Mouse (Mus musculus): ENCODE measurements at regions not wholly inside any gene's neighbourhood (a gene's known extent, or its start where the extent isn't known, plus 50 kb on each side); places are given as distances from the start of the nearest gene placed in this dataset.

DNA sequence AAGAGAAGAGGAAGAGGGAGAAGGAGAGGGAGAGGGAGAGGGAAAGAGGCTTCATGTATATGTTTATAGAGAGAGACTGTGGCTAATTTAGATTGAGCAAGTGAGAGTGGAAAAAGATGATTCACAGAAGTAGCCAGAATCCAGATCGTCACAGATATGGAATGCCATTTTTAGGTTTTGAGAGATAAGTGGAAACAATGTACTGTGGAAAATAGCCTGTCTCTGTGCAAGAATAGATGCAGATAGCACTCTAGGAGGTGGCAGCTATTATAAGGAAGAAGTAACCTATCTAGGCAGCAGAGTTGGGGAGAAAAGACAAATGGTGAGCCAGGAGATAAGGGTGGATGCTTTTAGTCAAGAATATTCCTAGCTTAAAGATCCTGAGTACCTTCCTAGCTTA lies 536.5 kb downstream of the Otol1 start:
- Histone ChIP-seq H3K27me3 (ENCODE audit: control insufficient read depth, insufficient read depth, low read length) (no peaks in the 10 kb centered on the region), H3K4me1 (replicated peaks; ENCODE audit: control insufficient read depth, insufficient read depth, low read length) (no peaks in the 10 kb centered on the region), H3K9me3 (ENCODE audit: control insufficient read depth, low read length) (no peaks in the 10 kb centered on the region), H3K9ac (no peak overlapping the region), H3K4me3 (replicated peaks; ENCODE audit: low read length) (no peak overlapping the region), H3K27ac (no peak overlapping the region), H3K4me2 (replicated peaks) (no peak overlapping the region), H3K36me3 (replicated peaks; ENCODE audit: control insufficient read depth, insufficient read depth) (no peaks in the 10 kb centered on the region)
- ATAC-seq (ENCODE audit: low FRiP score) (no peak), DNase-seq (ENCODE audit: low spot score) (no peak)
- WGBS = 89% methylated on average over 1 of the region's 1 CpGs

DNA sequence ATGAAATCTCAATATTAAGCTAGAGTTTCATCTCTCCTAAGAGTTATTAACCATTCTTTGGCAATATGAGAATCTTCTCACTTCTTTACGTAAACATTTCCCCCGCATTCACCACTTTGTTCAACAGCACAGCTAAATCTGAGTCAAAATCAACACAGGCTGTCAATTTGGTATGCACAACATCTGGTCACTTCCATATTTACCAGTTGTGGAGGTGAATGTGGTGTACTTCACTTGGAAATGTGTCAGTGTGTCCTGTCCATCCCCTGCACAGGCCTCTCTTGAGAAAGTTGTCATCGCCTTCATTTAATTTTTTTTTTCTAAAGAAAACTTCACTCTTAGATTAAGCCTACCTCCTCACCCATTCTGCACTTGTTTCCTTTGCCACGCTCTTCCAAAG lies 550.4 kb downstream of the Otol1 start:
- no peak overlapping the region for H3K4me2 ChIP-seq (replicated peaks)
- WGBS = 81% methylated on average over 4 of the region's 4 CpGs
- no peak overlapping the region for H3K9ac ChIP-seq
- no peak overlapping the region for H3K4me3 ChIP-seq (replicated peaks; ENCODE audit: low read length)
- H3K4me1 ChIP-seq (replicated peaks; ENCODE audit: control insufficient read depth, insufficient read depth, low read length) = no peaks in the 10 kb centered on the region
- DNase-seq (ENCODE audit: low spot score) (no peak), ATAC-seq (ENCODE audit: low FRiP score) (no peak)
- H3K36me3 ChIP-seq (replicated peaks; ENCODE audit: control insufficient read depth, insufficient read depth) = no peaks in the 10 kb centered on the region
- no peaks in the 10 kb centered on the region for H3K9me3 ChIP-seq (ENCODE audit: control insufficient read depth, low read length)
- no peak overlapping the region for H3K27ac ChIP-seq
- no peaks in the 10 kb centered on the region for H3K27me3 ChIP-seq (ENCODE audit: control insufficient read depth, insufficient read depth, low read length)

DNA sequence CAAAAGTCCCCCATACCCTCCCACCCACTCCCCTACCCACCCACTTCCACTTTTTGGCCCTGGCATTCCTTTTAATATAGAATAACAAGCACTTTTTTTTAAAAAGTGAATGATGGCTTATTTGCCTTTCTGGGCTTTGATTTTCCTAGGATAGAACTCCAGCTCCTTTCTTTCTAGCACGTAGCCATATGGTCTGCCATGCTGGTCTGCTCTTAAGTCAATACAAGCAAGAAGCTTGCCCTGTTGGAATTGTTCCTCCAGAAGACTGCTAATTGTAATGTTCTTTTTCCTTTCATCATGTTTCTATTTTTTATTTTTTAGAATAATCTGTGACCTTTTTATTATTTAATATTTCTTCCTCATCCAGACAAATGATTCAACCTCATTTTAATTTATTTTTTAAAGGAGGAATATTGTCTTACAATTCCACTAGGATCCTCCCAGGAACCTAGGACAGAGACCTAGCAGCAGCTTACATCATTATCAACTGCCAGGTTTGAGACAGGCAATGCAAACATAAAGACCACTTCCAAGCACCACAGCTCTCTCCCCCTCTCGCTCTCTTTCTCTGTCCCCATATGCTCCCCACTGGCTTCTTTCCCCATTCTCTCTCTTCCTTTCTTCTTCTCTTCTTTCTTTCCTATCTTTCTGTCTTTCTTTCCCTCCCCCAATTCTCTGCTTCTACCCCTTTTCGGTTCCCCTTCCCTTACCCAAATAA lies 558.9 kb downstream of the Otol1 start:
- Histone ChIP-seq H3K27me3 (ENCODE audit: control insufficient read depth, insufficient read depth, low read length) (no peaks in the 10 kb centered on the region), H3K4me1 (replicated peaks; ENCODE audit: control insufficient read depth, insufficient read depth, low read length) (no peaks in the 10 kb centered on the region), H3K36me3 (replicated peaks; ENCODE audit: control insufficient read depth, insufficient read depth) (no peaks in the 10 kb centered on the region), H3K4me3 (replicated peaks; ENCODE audit: low read length) (no peak overlapping the region), H3K9ac (no peak overlapping the region), H3K9me3 (ENCODE audit: control insufficient read depth, low read length) (no peaks in the 10 kb centered on the region), H3K27ac (no peak overlapping the region), H3K4me2 (replicated peaks) (no peak overlapping the region)
- ATAC-seq (ENCODE audit: low FRiP score) (no peak), DNase-seq (ENCODE audit: low spot score) (no peak)
- WGBS = 90% methylated on average over 3 of the region's 3 CpGs

GRCm38 (mm10) chr3:70594785-70595184 lies 587.4 kb downstream of the Otol1 start:
- no peak overlapping the region for H3K4me2 ChIP-seq (replicated peaks)
- H3K9ac ChIP-seq = no peak overlapping the region
- H3K4me1 ChIP-seq (replicated peaks; ENCODE audit: control insufficient read depth, insufficient read depth, low read length) = no peaks in the 10 kb centered on the region
- H3K4me3 ChIP-seq (replicated peaks; ENCODE audit: low read length) = no peak overlapping the region
- H3K9me3 ChIP-seq (ENCODE audit: control insufficient read depth, low read length) = no peaks in the 10 kb centered on the region
- ATAC-seq (ENCODE audit: low FRiP score) (no peak), DNase-seq (ENCODE audit: low spot score) (no peak)
- no peaks in the 10 kb centered on the region for H3K36me3 ChIP-seq (replicated peaks; ENCODE audit: control insufficient read depth, insufficient read depth)
- 48% methylated on average over 4 of the region's 4 CpGs for WGBS
- no peak overlapping the region for H3K27ac ChIP-seq
- no peaks in the 10 kb centered on the region for H3K27me3 ChIP-seq (ENCODE audit: control insufficient read depth, insufficient read depth, low read length)
